Mouse (Mus musculus) ES-Bruce4 (cell line): Measurements from ENCODE around the gene Slco4a1.

ENCODE experiments used
- CTCF ChIP-seq: IDR thresholded peaks from one replicate; pipeline ENCODE4 v1.8.1; 2011; ENCODE audit warnings: low read depth, low read length
- EP300 ChIP-seq: IDR thresholded peaks from 2 replicates; pipeline ENCODE4 v1.6.1; 2011; ENCODE audit warnings: low read depth, low read length; ENCODE audit not compliant: insufficient read depth
- POLR2A ChIP-seq: IDR thresholded peaks from one replicate; pipeline ENCODE4 v1.8.1; 2011; ENCODE audit warnings: low read length; ENCODE audit not compliant: insufficient read depth

- TF ChIP-seq CTCF (no peak), POLR2A (no peak), EP300 (no peak)
Measured at GRCm38 (mm10) chr2:180417731-180418130, 38.3 kb upstream of the Slco4a1 start.
